Mouse (Mus musculus): ENCODE measurements at regions not wholly inside any gene's neighbourhood (a gene's known extent, or its start where the extent isn't known, plus 50 kb on each side); places are given as distances from the start of the nearest gene placed in this dataset.

GRCm38 (mm10) chr2:74993802-74994201 lies 168.2 kb downstream of the Mtx2 start:
- no peak for ATAC-seq (ENCODE audit: low FRiP score, low read depth)
- H3K4me2 ChIP-seq (replicated peaks), result no peak overlapping the region
- no peaks in the 10 kb centered on the region for H3K36me3 ChIP-seq
- H3K9me3 ChIP-seq, result no peaks in the 10 kb centered on the region
- H3K4me1 ChIP-seq, result no peaks in the 10 kb centered on the region
- no peak overlapping the region for H3K9ac ChIP-seq (replicated peaks)
- WGBS, result 78% methylated on average over 3 of the region's 3 CpGs
- no peak overlapping the region for H3K4me3 ChIP-seq
- H3K27me3 ChIP-seq, result no peaks in the 10 kb centered on the region
- H3K27ac ChIP-seq (replicated peaks), result no peak overlapping the region

GRCm38 (mm10) chr2:74994998-74995397 lies 169.4 kb downstream of the Mtx2 start:
- Histone ChIP-seq H3K9me3 (no peaks in the 10 kb centered on the region), H3K4me3 (no peak overlapping the region), H3K27me3 (no peaks in the 10 kb centered on the region), H3K27ac (replicated peaks) (no peak overlapping the region), H3K4me1 (no peaks in the 10 kb centered on the region), H3K4me2 (replicated peaks) (no peak overlapping the region), H3K9ac (replicated peaks) (no peak overlapping the region), H3K36me3 (no peaks in the 10 kb centered on the region)
- 56% methylated on average over 2 of the region's 2 CpGs for WGBS
- ATAC-seq (ENCODE audit: low FRiP score, low read depth), result no peak

- H3K9me3 ChIP-seq, result no peaks in the 10 kb centered on the region
- 88% methylated on average over 1 of the region's 1 CpGs for WGBS
- H3K4me3 ChIP-seq, result no peak overlapping the region
- peaks cover 5% of the 10 kb centered on the region; the same call in 1 of the 2 replicates for H3K4me1 ChIP-seq
- no peak overlapping the region for H3K4me2 ChIP-seq (replicated peaks)
- no peak overlapping the region for H3K27ac ChIP-seq (replicated peaks)
- no peaks in the 10 kb centered on the region for H3K27me3 ChIP-seq
- no peak overlapping the region for H3K9ac ChIP-seq (replicated peaks)
- H3K36me3 ChIP-seq, result no peaks in the 10 kb centered on the region
- no peak for ATAC-seq (ENCODE audit: low FRiP score, low read depth)
Observed at GRCm38 (mm10) chr2:74997736-74998135, 172.1 kb downstream of the Mtx2 start.

- no peaks in the 10 kb centered on the region for H3K27me3 ChIP-seq
- no peak overlapping the region for H3K4me3 ChIP-seq
- H3K9ac ChIP-seq (replicated peaks), result no peak overlapping the region
- H3K4me2 ChIP-seq (replicated peaks), result no peak overlapping the region
- 61% methylated on average over 10 of the region's 10 CpGs for WGBS
- no peaks in the 10 kb centered on the region for H3K9me3 ChIP-seq
- H3K36me3 ChIP-seq, result no peaks in the 10 kb centered on the region
- peaks cover 5% of the 10 kb centered on the region; the same call in 1 of the 2 replicates for H3K4me1 ChIP-seq
- no peak for ATAC-seq (ENCODE audit: low FRiP score, low read depth)
- H3K27ac ChIP-seq (replicated peaks), result no peak overlapping the region
Observed at GRCm38 (mm10) chr2:75000368-75000796, 174.8 kb downstream of the Mtx2 start.

GRCm38 (mm10) chr2:75002562-75002961 lies 177.0 kb downstream of the Mtx2 start:
- Histone ChIP-seq H3K36me3 (no peaks in the 10 kb centered on the region), H3K4me3 (no peak overlapping the region), H3K27ac (replicated peaks) (no peak overlapping the region), H3K9ac (replicated peaks) (no peak overlapping the region), H3K27me3 (no peaks in the 10 kb centered on the region), H3K9me3 (no peaks in the 10 kb centered on the region), H3K4me2 (replicated peaks) (no peak overlapping the region), H3K4me1 (peaks cover 5% of the 10 kb centered on the region; the same call in 1 of the 2 replicates)
- no peak for ATAC-seq (ENCODE audit: low FRiP score, low read depth)
- WGBS, result 70% methylated on average over 12 of the region's 12 CpGs

GRCm38 (mm10) chr2:75008116-75008515 lies 182.5 kb downstream of the Mtx2 start:
- no peak overlapping the region for H3K4me3 ChIP-seq
- no peak overlapping the region for H3K27ac ChIP-seq (replicated peaks)
- no peaks in the 10 kb centered on the region for H3K36me3 ChIP-seq
- no peak overlapping the region for H3K9ac ChIP-seq (replicated peaks)
- WGBS, result 88% methylated on average over 1 of the region's 1 CpGs
- no peak overlapping the region for H3K4me2 ChIP-seq (replicated peaks)
- ATAC-seq (ENCODE audit: low FRiP score, low read depth), result no peak
- no peaks in the 10 kb centered on the region for H3K27me3 ChIP-seq
- H3K4me1 ChIP-seq, result no peaks in the 10 kb centered on the region
- no peaks in the 10 kb centered on the region for H3K9me3 ChIP-seq

GRCm38 (mm10) chr2:75010647-75011046 lies 185.0 kb downstream of the Mtx2 start:
- Histone ChIP-seq H3K4me2 (replicated peaks) (no peak overlapping the region), H3K4me3 (no peak overlapping the region), H3K4me1 (no peaks in the 10 kb centered on the region), H3K9ac (replicated peaks) (no peak overlapping the region), H3K9me3 (no peaks in the 10 kb centered on the region), H3K27ac (replicated peaks) (no peak overlapping the region), H3K36me3 (no peaks in the 10 kb centered on the region), H3K27me3 (no peaks in the 10 kb centered on the region)
- no peak for ATAC-seq (ENCODE audit: low FRiP score, low read depth)
- WGBS, result 84% methylated on average over 7 of the region's 7 CpGs

- Histone ChIP-seq H3K27ac (replicated peaks) (no peak overlapping the region), H3K36me3 (no peaks in the 10 kb centered on the region), H3K4me1 (no peaks in the 10 kb centered on the region), H3K4me3 (no peak overlapping the region), H3K27me3 (no peaks in the 10 kb centered on the region), H3K4me2 (replicated peaks) (no peak overlapping the region), H3K9me3 (no peaks in the 10 kb centered on the region), H3K9ac (replicated peaks) (no peak overlapping the region)
- 84% methylated on average over 8 of the region's 8 CpGs for WGBS
- ATAC-seq (ENCODE audit: low FRiP score, low read depth), result no peak
Observed at GRCm38 (mm10) chr2:75012046-75012445, 186.4 kb downstream of the Mtx2 start.

- H3K4me2 ChIP-seq (replicated peaks), result no peak overlapping the region
- ATAC-seq (ENCODE audit: low FRiP score, low read depth), result no peak
- 84% methylated on average over 16 of the region's 16 CpGs for WGBS
Observed at GRCm38 (mm10) chr2:75014994-75015728, 189.6 kb downstream of the Mtx2 start.

GRCm38 (mm10) chr2:75019459-75019858 lies 193.9 kb downstream of the Mtx2 start:
- Histone ChIP-seq H3K27ac (replicated peaks) (no peak overlapping the region), H3K27me3 (no peaks in the 10 kb centered on the region), H3K4me2 (replicated peaks) (no peak overlapping the region), H3K9me3 (no peaks in the 10 kb centered on the region), H3K4me3 (no peak overlapping the region), H3K4me1 (no peaks in the 10 kb centered on the region), H3K36me3 (no peaks in the 10 kb centered on the region), H3K9ac (replicated peaks) (no peak overlapping the region)
- ATAC-seq (ENCODE audit: low FRiP score, low read depth), result no peak
- 87% methylated on average over 7 of the region's 7 CpGs for WGBS

More at GRCm38 (mm10) chr2:75014994-75015728, 189.6 kb downstream of the Mtx2 start:
- Histone ChIP-seq H3K36me3 (no peaks in the 10 kb centered on the region), H3K4me1 (no peaks in the 10 kb centered on the region), H3K27me3 (no peaks in the 10 kb centered on the region), H3K9ac (replicated peaks) (no peak overlapping the region), H3K4me3 (no peak overlapping the region), H3K9me3 (no peaks in the 10 kb centered on the region), H3K27ac (replicated peaks) (no peak overlapping the region)

- 76% methylated on average over 7 of the region's 7 CpGs for WGBS
- Histone ChIP-seq H3K4me3 (no peak overlapping the region), H3K9ac (replicated peaks) (no peak overlapping the region)
Observed at GRCm38 (mm10) chr2:75021639-75022038, 196.0 kb downstream of the Mtx2 start.

GRCm38 (mm10) chr2:75028151-75028550 lies 202.5 kb downstream of the Mtx2 start:
- no peak overlapping the region for H3K9ac ChIP-seq (replicated peaks)
- H3K27me3 ChIP-seq, result no peaks in the 10 kb centered on the region
- H3K9me3 ChIP-seq, result no peaks in the 10 kb centered on the region
- H3K36me3 ChIP-seq, result no peaks in the 10 kb centered on the region
- no peaks in the 10 kb centered on the region for H3K4me1 ChIP-seq
- H3K4me3 ChIP-seq, result no peak overlapping the region
- H3K4me2 ChIP-seq (replicated peaks), result no peak overlapping the region
- WGBS, result 92% methylated on average over 10 of the region's 10 CpGs
- ATAC-seq (ENCODE audit: low FRiP score, low read depth), result no peak
- no peak overlapping the region for H3K27ac ChIP-seq (replicated peaks)

More at GRCm38 (mm10) chr2:75021639-75022038, 196.0 kb downstream of the Mtx2 start:
- no peak for ATAC-seq (ENCODE audit: low FRiP score, low read depth)
- Histone ChIP-seq H3K4me1 (no peaks in the 10 kb centered on the region), H3K4me2 (replicated peaks) (no peak overlapping the region), H3K9me3 (no peaks in the 10 kb centered on the region), H3K36me3 (no peaks in the 10 kb centered on the region), H3K27me3 (no peaks in the 10 kb centered on the region), H3K27ac (replicated peaks) (no peak overlapping the region)

All from midbrain, embryonic 12.5 days (tissue).